Mouse (Mus musculus) lung, postnatal 0 days (tissue): Measurements from ENCODE around the gene Gcnt7.

Experiments
- CTCF ChIP-seq: IDR thresholded peaks from 2 replicates; pipeline ENCODE4 v1.5.1; 2016; ENCODE audit warnings: antibody characterized with exemption, mild to moderate bottlenecking
- EP300 ChIP-seq: IDR thresholded peaks from 2 replicates; pipeline ENCODE4 v1.6.1; 2016; ENCODE audit warnings: antibody characterized with exemption, mild to moderate bottlenecking, control low read depth

DNA sequence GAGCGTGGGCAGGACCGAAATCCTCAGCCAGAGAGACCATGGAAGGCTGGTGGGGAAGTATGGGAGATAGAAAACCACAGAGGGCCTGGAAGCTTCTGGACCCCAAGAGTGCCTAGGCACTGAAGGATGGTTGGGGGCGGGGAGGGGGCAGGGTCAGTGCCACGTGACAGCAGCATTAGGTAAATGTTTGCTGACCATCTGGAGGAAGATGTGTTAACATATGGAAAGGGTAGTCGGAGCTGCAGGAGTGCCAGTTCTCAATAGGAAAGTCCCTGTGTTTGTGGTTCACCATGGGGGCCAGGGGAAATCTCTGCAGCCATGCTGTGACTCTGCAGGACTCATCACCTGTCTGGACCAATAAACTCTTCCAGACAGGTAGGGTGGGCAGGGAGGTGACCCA, 44.5 kb downstream of the Gcnt7 start:
- TF ChIP-seq CTCF: no peak
- TF ChIP-seq EP300: no peak
